Mouse (Mus musculus): ENCODE measurements around the gene Dcaf12. TPM values are rescaled to one million over a fixed set of nuclear protein-coding genes. Genes with fewer than 3 reads are reported as not detected.

Dcaf12 gene
- total and polyA plus RNA-seq, 3 experiments: 24.3 to 49.2 TPM; not detected in 1

- TF ChIP-seq UBTF (IDR thresholded peaks at IDR 0.05; ENCODE audit: borderline replicate concordance, insufficient read depth, low read depth, low read length) (no peak), TAL1 (IDR thresholded peaks at IDR 0.05; ENCODE audit: low read length) (no peak), ZKSCAN1 (IDR thresholded peaks at IDR 0.05; ENCODE audit: low read depth, low read length) (no peak), ZNF384 (IDR thresholded peaks at IDR 0.05; ENCODE audit: low read depth, low read length) (no peak), E2F4 (IDR thresholded peaks at IDR 0.05; ENCODE audit: borderline replicate concordance, low read depth, low read length) (no peak), SMC3 (IDR thresholded peaks at IDR 0.05; ENCODE audit: low read depth, low read length) (no peak), NRF1 (IDR thresholded peaks at IDR 0.05; ENCODE audit: insufficient read depth, low read depth, low read length, poor library complexity, severe bottlenecking) (no peak), HCFC1 (IDR thresholded peaks at IDR 0.05; ENCODE audit: low read depth, low read length) (no peak), MAZ (IDR thresholded peaks at IDR 0.05; ENCODE audit: low read depth, low read length) (no peak), POLR2AphosphoS2 (IDR thresholded peaks at IDR 0.05; ENCODE audit: low read length) (no peak), RAD21 (IDR thresholded peaks at IDR 0.05; ENCODE audit: low read depth, low read length) (no peak), KAT2A (conservative IDR thresholded peaks at IDR 0.05; ENCODE audit: low read depth, low read length) (no peak), ETS1 (IDR thresholded peaks at IDR 0.05; ENCODE audit: low read depth, low read length) (no peak)
- no peak overlapping the region for H3K27ac ChIP-seq (ENCODE audit: control insufficient read depth, low read depth, low read length)
- peaks cover 0 to 8% of the 10 kb centered on the region in 2 experiments; a peak in 2 of 4 replicates for H3K36me3 ChIP-seq (ENCODE audit: control insufficient read depth in 1 of 2, insufficient read depth in 2 of 2, low read length in 2 of 2)
- H3K9me3 ChIP-seq (replicated peaks; ENCODE audit: insufficient read depth, low read length): no peaks in the 10 kb centered on the region; the same call in 1 of the 2 replicates
- H3K27me3 ChIP-seq (ENCODE audit: control insufficient read depth in 1 of 2, insufficient read depth in 2 of 2, low read length in 2 of 2): no peaks in the 10 kb centered on the region
- no peak overlapping the region for H3K9ac ChIP-seq (ENCODE audit: control insufficient read depth, low read depth, low read length, poor library complexity, severe bottlenecking)
- DNase-seq (ENCODE audit: low read depth, low spot score): no peak
- H3K4me3 ChIP-seq (ENCODE audit: control insufficient read depth in 1 of 2, insufficient read depth in 1 of 2, low read depth in 2 of 2, low read length in 2 of 2): no peak overlapping the region
- peaks cover 3 to 4% of the 10 kb centered on the region in 2 experiments for H3K4me1 ChIP-seq (ENCODE audit: control insufficient read depth in 1 of 2, insufficient read depth in 2 of 2, low read length in 2 of 2)
- H3K79me2 ChIP-seq (ENCODE audit: control insufficient read depth, insufficient read depth, low read length, poor library complexity): peaks cover 8% of the 10 kb centered on the region
These were observed 46.4 kb upstream of the Dcaf12 start for GRCm38 (mm10) chr4:41361059-41361458.

DNA sequence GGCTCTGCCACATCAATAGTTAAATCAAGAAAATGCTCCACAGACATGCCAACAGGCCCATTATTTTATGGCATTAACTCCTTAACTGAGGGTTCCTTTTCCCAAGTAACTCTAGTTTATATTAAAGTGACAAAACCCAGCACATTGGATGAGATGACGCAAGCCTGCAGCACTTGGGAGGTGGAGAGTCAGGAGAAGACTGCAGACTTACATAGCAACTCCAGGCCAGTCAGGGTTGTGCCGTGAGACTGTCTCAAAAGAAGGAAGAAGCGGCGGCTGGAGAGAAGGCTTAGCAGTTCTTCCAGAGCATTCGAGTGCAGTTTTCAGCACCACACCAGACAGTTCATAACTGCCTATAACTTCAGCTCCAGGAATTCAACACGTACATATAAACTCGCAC is 44.7 kb upstream of the Dcaf12 start:
- Histone ChIP-seq H3K4me1 (ENCODE audit: control insufficient read depth in 1 of 2, insufficient read depth in 2 of 2, low read length in 2 of 2) (peaks cover 3 to 4% of the 10 kb centered on the region in 2 experiments), H3K9me3 (replicated peaks; ENCODE audit: insufficient read depth, low read length) (no peaks in the 10 kb centered on the region; the same call in 1 of the 2 replicates), H3K27ac (ENCODE audit: control insufficient read depth, low read depth, low read length) (no peak overlapping the region), H3K4me3 (ENCODE audit: control insufficient read depth in 1 of 2, insufficient read depth in 1 of 2, low read depth in 2 of 2, low read length in 2 of 2) (no peak overlapping the region), H3K36me3 (ENCODE audit: control insufficient read depth in 1 of 2, insufficient read depth in 2 of 2, low read length in 2 of 2) (peaks cover 0 to 8% of the 10 kb centered on the region in 2 experiments; a peak in 3 of 4 replicates), H3K79me2 (ENCODE audit: control insufficient read depth, insufficient read depth, low read length, poor library complexity) (peaks cover 8% of the 10 kb centered on the region), H3K27me3 (ENCODE audit: control insufficient read depth in 1 of 2, insufficient read depth in 2 of 2, low read length in 2 of 2) (no peaks in the 10 kb centered on the region), H3K9ac (ENCODE audit: control insufficient read depth, low read depth, low read length, poor library complexity, severe bottlenecking) (no peak overlapping the region)
- no peak for DNase-seq (ENCODE audit: low read depth, low spot score)
- TF ChIP-seq TCF12 (IDR thresholded peaks at IDR 0.05; ENCODE audit: low read depth, low read length) (no peak), NELFE (IDR thresholded peaks at IDR 0.05; ENCODE audit: low read depth, low read length) (no peak), POLR2AphosphoS5 (IDR thresholded peaks at IDR 0.05; ENCODE audit: borderline replicate concordance, low read depth, low read length) (no peak), MYB (IDR thresholded peaks at IDR 0.05; ENCODE audit: low read depth, low read length) (no peak), ELF1 (IDR thresholded peaks at IDR 0.05; ENCODE audit: low read depth, low read length) (no peak), CHD2 (IDR thresholded peaks at IDR 0.05; ENCODE audit: low read length) (no peak), GATA1 (IDR thresholded peaks at IDR 0.05; ENCODE audit: low read depth, low read length) (no peak), SIN3A (IDR thresholded peaks at IDR 0.05; ENCODE audit: low read length) (no peak), HCFC1 (IDR thresholded peaks at IDR 0.05; ENCODE audit: low read depth, low read length) (no peak), MAZ (IDR thresholded peaks at IDR 0.05; ENCODE audit: low read depth, low read length) (no peak), TBP (IDR thresholded peaks at IDR 0.05; ENCODE audit: low read depth, low read length) (no peak), ZKSCAN1 (IDR thresholded peaks at IDR 0.05; ENCODE audit: low read depth, low read length) (no peak), MYC (IDR thresholded peaks at IDR 0.05; ENCODE audit: low read depth, low read length) (no peak), MEF2A (IDR thresholded peaks at IDR 0.05; ENCODE audit: extremely low read depth, insufficient replicate concordance, low read depth, low read length, poor library complexity, severe bottlenecking) (no peak)
